Mouse (Mus musculus) megakaryocyte, adult 5-6 weeks (primary cell): ENCODE results near the gene Cfap65. TPM values are rescaled to one million over a fixed set of nuclear protein-coding genes. Genes with fewer than 3 reads are reported as not detected.

ENCODE experiments used
- ATAC-seq: 2 replicates; pipeline ENCODE4 v1.8.0; 2016; ENCODE audit warnings: mild to moderate bottlenecking, inconsistent platforms; ENCODE audit not compliant: poor library complexity, severe bottlenecking
- total RNA-seq, 2 experiments: library from RNA; stranded (forward) in 1 of 2; stranded (reverse) in 1 of 2; fragments of 153-499, 151-499 nt in 1 of 2; fragments of 221-1000, 200-1000 nt in 1 of 2; gene quantifications; 2 replicates each; pipeline versions ENCODE4 v1.2.3 to v1.2.4; 2015 to 2017

Gene Cfap65
- total RNA-seq, 2 experiments from 2014 or later, result not detected

DNA sequence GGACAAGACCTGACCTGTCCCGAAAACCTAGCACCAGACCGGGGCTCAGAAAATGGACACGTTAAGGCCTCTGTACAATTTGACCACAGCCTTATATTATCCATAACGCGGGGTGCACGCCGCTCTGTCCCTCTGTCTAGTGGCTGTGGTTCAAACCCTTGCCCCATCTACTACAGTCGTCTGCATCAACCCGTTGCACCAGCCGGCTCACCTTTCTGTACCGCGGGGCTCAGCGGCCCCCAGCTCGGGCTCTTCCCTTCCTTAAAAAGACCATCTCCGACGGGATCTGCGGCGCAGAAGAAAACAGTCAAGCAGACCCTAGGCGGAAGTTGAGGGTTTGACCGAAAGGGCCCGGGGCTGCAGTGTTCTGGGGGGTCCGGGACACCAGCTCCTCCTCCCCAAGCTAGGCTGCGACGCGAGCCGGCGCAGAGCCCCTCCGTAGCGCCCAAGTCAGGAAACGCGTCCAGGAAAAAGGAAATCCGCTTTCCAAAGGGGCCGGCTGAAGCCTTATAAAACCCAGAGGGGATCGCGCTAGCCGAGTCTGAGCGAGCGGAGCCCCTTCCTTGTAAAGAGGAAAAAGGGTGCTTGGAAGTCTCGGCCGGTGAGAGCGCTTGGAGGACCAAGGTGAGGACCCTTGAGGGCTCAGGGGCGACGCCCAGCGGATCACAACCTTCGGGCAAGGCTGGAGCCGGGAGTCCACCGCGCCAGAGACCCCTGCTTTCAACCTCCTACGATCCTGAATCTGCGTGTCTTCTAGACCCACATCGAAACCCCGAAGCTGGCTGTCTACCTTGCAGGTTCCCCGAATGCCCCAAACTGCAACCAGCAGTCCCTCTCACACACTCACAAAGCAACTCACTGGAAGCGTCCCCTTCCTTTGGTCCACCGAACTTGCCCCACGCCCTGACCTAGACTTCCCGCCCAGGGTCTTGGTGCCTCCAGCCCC is 50.9 kb downstream of the Cfap65 start:
- ATAC-seq, result no peak

DNA sequence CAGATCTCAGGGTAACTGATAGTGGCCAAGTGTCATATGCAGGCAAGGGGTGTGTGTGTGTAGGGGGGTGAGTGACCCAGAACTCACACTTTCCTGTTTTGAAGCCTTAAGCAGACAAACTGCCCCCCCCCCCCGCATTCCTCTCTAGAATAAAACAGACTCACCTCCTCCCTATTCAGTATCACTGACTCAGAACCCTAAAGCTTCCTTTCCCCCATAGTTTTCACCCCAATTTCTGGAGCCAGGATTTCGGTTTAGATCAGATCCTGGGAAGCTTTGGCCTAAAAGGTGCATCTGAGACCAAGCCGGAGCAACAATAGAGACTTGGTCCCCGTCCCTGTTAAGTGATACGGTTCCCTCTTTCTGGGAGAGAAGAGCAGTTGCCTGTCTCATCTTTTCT is 52.0 kb downstream of the Cfap65 start:
- ATAC-seq, result no peak

- no peak for ATAC-seq
Measured at GRCm38 (mm10) chr1:74882828-74883227, 52.6 kb downstream of the Cfap65 start.

DNA sequence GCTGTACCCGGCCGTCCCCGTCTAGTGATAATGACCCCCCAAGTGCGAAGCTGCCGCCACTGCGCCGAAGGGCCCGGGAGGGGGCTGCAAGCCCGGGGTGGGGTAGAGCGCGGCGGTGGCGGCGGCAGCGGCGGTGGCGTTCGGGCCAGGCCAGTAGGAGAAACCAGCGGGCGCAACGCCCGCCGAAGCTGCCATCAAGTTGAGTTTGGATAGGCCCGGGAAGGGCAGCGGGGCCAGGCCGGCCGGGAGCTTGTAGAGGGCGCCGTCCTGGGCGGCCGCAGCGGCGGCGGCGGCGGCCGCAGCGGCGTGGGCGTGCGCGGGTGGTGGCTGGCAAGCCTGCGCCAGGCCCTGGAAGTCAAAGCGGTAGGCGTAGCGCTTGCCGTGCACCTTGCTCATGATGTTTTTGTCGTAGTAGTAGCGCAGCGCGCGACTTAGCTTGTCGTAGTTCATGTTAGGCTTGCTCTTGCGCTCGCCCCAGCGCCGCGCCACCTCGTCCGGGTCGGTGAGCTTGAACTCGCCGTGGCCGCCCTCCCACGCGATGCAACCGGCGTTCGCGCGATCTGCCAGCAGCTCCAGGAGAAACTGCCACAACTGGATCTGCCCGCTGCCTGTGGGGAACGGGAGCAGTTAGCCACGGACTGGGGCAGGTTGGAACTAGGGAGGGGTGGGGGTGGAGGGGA is 53.2 kb downstream of the Cfap65 start:
- ATAC-seq, result no peak

DNA sequence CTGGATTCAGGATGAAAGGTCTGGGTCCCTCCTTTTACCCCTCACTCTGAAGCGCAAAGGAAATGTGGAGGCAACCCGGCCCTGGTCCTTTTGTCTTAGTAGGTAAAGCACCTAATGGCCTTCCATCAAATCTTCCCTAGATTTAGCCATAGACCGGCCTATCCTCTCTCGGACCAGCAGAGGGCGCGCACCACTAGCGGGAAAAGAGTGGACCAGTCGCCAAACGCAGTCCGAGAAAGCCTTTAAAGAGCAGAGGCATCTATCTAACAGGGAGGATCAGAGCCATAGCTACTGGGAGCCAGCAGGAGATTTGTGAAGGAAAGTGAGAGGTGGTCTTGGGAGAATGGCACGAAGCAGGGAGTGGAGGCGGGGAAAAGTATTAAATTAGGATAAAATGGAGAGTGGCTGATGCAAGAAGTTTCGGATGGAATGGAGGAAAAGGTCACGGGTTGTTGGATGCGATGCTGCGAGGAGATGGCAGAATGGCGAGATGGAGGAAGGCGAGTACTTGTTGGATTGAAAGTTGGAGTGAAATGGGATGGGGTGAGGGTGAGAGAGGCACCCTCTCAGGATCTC is 54.5 kb downstream of the Cfap65 start:
- 0 out of 2 replicates have a peak, but pooled peaks have one; percentile 43 for ATAC-seq

DNA sequence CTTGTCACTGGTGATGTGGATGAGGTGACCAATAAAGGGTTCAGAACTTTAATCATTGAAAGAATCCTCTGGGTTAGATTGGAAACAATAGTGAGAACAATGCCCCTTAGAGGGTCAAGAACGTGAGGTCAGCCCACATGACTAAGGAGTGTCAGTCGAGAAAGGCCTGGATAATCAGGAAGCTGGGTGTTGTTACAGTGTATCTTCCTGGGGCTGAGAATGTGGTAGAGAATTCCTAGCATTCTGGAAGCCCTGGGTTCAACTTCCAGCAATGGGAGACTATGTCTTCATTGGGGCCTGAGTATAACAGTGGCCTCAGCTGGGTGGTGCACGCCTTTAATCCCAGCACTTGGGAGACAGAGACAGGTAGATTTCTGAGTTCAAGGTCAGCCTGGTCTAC is 58.2 kb downstream of the Cfap65 start:
- ATAC-seq, result no peak

GRCm38 (mm10) chr1:74872218-74872617 is 63.2 kb downstream of the Cfap65 start:
- ATAC-seq, result no peak

DNA sequence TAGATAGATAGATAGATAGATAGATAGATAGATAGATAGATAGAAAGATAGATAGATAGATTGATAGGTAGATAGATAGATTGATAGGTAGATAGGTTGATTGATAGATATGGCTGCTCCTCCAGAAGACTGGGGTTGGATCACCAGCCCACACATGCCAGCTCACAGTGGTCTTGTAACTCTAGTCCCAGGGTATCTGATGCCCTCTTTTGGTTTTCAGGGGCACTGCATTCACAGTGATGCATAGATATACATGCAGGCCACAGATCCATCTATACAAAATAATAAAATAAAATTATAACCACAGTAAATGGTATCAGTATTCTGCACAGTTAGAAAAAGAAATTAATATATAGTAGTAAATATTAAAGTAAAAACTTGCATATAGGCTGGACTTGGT is 73.6 kb downstream of the Cfap65 start:
- no peak for ATAC-seq

- ATAC-seq, result no peak
Measured at GRCm38 (mm10) chr1:74859223-74859984, 76.0 kb downstream of the Cfap65 start.

GRCm38 (mm10) chr1:74858805-74859204 is 76.6 kb downstream of the Cfap65 start:
- ATAC-seq, result no peak

GRCm38 (mm10) chr1:74858171-74858719 is 77.2 kb downstream of the Cfap65 start:
- ATAC-seq, result no peak

DNA sequence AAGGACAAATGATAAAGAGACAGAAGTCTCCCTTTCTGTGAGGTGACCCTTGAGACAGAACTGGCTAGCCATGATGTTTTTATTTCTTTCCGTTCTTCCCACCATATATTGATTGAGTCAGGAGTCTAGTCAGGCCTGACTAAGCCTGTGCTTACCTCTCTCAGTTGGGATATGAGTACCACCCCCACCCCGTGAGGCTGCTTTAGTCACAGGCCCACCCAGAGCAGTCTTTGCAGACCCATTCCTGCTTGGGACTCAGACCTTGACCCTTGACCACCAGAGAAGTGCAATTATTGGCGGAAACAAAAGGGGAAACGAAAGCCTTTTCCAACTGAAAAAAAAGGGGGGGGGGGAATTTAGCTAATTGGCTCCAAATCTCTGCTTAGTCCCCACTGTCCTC is 77.7 kb downstream of the Cfap65 start:
- ATAC-seq, result no peak

DNA sequence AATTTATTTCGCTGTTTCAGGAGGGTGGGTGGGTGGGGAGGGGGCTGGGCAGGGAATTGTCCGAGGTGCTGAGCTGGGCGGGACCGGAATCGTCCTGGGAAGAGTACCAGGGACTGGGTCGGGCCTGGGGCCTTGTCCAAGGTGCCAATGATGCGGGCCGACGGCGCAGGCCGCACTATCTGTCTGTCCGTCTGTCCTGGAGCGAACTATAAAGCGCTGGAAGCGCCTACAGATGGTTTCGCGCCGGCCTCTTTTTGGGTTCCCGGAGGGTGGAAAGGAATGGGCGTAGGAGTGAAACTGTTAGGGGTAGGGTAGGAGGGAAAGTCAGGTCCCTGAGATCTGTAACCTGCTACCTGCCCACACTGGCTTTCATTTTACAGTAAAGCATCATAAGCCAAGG is 78.2 kb downstream of the Cfap65 start:
- no peak for ATAC-seq

DNA sequence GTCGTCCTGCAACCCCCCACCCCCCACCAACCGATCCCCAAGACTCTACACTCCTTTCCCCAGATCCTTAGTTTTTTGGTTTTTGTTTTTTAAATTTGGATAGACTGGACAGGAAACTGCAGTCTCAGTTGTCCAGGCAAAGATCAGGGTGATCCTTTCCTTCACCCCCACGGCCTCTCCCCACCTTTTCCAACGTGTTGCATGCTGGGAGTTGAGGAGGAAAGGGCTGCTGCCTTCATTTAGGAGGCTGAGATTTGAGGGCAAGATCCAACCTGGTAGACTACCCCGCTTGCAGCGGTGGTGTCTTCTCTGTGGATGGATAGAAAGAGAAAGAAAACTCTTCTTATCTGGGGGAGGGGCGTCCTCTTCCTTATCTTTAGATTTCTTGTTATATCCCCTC is 78.6 kb downstream of the Cfap65 start:
- no peak for ATAC-seq

GRCm38 (mm10) chr1:74856439-74856720 is 79.0 kb downstream of the Cfap65 start:
- no peak for ATAC-seq

- no peak for ATAC-seq
Measured at GRCm38 (mm10) chr1:74855651-74856438, 79.6 kb downstream of the Cfap65 start.

DNA sequence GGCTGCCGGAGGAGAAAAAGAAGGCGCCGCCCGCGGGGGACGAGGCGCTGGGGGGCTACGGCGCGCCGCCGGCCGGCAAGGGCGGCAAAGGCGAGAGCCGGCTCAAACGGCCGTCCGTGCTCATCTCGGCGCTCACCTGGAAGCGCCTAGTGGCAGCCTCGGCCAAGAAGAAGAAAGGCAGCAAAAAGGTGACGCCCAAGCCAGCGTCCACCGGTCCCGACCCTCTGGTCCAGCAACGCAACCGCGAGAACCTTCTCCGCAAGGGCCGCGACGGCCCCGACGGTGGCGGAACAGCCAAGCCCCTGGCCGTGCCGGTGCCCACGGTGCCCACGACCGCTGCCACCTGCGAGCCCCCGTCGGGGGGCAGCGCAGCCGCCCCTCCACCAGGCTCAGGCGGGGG is 80.2 kb downstream of the Cfap65 start:
- ATAC-seq, result no peak

GRCm38 (mm10) chr1:74854306-74855056 is 80.9 kb downstream of the Cfap65 start, which contains the start of gene Cdk5r2:
Gene Cdk5r2, plus strand, starts transcription at chr1:74854934.
- ATAC-seq, result peak; percentile 60
